Mouse (Mus musculus): ENCODE measurements at regions not wholly inside any gene's neighbourhood (a gene's known extent, or its start where the extent isn't known, plus 50 kb on each side); places are given as distances from the start of the nearest gene placed in this dataset.

DNA sequence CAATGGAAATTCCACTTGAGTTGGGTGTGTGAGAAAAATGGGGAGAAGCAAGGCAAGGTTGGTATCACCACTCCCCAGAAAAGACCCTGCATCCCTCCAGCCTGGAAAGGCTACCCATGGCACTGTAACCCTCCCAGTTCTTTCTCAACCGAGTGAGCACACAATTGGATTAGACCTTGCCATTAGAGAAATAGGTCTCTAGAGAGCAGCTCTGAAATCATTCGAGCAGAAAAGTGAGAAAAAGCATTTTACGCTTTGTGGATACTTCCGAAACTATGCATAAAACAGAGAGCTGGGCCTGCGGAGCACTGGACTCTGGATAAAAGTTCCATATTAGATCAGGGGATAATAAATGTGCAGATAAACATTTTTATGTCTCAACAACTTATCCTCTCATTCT, 264.6 kb upstream of the Map3k7 start:
- no peak for TF ChIP-seq POLR2A (IDR thresholded peaks at IDR 0.05; ENCODE audit: control insufficient read depth in 1 of 2, insufficient read depth in 1 of 2, low read depth in 1 of 2, low read length in 2 of 2, poor library complexity in 1 of 2)
- no peak for TF ChIP-seq TAL1 (IDR thresholded peaks at IDR 0.05; ENCODE audit: low read length)
- no peak for TF ChIP-seq CTCF (IDR thresholded peaks at IDR 0.05 in 2 of 3, conservative IDR thresholded peaks at IDR 0.05 in 1 of 3; ENCODE audit: control insufficient read depth in 1 of 3, insufficient read depth in 1 of 3, low read depth in 2 of 3, low read length in 3 of 3, poor library complexity in 1 of 3, severe bottlenecking in 1 of 3)
- TF ChIP-seq E2F4 (IDR thresholded peaks at IDR 0.05; ENCODE audit: borderline replicate concordance, low read depth, low read length) = no peak
- TF ChIP-seq MAZ (IDR thresholded peaks at IDR 0.05; ENCODE audit: low read depth, low read length) = no peak

Measured in MEL (cell line).